Mouse (Mus musculus): ENCODE measurements around the gene Nin. TPM values are rescaled to one million over a fixed set of nuclear protein-coding genes. Genes with fewer than 3 reads are reported as not detected.
"Not testable (repeated sequence)": the region's sequence is repeated elsewhere in the genome, so short reads cannot be mapped to it uniquely, and the experiment has no call there.

Nin gene
- total RNA-seq (2021): 10 to 100 TPM; 53.1 to 56.4 TPM

DNA sequence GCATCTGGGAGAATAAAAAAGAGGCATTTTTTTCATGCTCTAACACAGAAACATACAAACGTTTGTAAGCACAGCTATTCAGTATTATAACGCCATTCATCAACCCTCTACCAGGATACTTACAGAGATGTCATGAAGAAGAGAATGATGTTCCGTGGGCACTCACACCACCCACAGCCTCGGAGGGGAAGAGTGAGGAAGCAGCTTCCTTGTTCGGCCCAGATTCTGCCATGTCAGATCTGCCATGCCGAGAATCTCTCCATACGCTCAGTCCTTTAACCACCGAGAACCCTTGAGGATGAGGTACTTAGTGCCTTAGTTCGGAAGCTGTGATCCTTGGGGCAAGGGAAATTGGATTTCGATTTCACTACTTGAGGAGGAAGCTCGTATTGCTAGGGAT lies at the start of gene Nin:
Gene Nin (minus strand): TSS at position 367 of the 400 bp plus-strand sequence.
- peak in 1 of 2 experiments; percentile 66 for DNase-seq (ENCODE audit: low spot score in 2 of 2)
- intact Hi-C loops (cut with DNase I): loop anchor here (5.0 kb wide), 1 partner anchor 124 kb away; no protein-coding TSS in a partner anchor

DNA sequence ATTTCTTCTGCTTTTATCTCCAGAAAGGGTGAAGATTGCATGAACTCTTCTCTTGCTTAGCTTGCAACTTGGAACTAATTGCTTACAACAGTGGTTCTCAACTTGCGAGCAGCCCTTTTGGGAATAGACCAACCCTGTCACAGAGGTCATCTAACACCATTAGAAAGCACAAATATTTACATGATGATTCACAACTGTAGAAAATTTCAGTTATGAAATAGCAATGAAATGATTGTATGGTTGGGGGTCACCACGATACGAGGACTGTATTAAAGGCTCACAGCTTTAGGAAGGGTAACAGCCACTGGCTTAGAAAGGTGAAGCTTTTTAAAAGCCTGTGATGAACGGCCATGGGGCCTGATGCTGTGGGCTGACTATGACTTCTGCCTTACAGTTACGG lies 47.5 kb upstream of the Nin start:
- DNase-seq (ENCODE audit: low spot score in 2 of 2): no peak
- intact Hi-C loops (cut with DNase I): no loop called here

DNA sequence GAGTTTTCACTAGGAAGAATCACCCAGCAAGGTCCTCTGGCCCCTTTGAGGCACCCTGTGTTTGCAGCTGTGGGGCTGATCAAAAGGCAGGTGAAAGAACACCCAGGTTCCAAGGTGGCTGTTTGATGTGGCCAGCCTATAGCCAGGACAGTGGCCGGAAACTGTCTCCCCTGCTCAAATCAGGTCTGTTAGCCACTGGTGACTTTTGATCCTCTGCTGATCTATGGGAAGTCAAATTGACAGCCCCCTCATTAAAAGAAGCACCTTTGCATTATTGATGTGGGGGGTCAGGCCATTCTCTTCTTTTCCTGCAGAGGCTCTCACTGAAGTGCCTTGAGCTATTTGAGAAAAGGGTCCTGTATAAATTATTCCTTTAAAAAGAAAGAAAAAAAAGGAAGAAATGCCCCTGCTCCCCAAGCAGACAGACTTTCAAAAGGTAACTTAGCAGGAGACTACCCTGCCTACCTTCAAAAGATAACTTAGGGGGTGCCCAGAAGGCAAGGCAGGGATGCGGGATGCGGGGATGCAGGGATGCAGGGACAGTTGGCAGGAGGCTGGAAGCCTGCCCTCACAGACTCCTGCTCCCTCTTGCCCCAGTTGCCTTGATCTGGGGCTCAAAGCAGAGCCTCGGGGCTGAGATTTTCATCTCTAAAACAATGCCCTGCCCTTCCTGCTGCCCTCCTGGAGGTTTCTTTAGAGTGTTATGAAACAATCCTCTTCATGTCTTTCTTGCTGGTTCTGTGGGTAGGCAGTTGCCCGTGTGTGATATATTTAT lies 44.0 kb upstream of the Nin start:
- peak in 1 of 2 experiments; percentile 22 for DNase-seq (ENCODE audit: low spot score in 2 of 2)
- intact Hi-C loops (cut with DNase I): no loop called here

DNA sequence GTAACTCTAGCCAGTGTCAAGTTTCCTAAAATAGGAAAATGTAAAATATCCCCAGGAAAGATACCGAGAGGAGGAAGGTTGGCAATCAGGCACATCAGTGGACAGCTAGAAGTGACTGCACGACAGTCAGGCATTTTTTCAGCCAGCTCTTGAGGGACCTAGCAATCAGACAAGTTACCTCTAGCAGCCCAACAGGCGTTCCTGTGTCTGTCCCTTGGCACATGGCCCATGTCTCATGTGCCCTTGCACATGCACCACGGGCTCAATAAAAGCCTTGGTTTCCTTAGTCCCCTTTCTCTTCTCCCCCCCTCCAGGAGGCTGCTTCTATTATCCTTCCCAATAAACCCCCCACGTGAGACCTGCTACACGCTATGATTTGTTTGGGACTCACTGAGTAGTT lies 42.7 kb upstream of the Nin start:
- DNase-seq (ENCODE audit: low spot score in 2 of 2): no peak
- intact Hi-C loops (cut with DNase I): no loop called here

DNA sequence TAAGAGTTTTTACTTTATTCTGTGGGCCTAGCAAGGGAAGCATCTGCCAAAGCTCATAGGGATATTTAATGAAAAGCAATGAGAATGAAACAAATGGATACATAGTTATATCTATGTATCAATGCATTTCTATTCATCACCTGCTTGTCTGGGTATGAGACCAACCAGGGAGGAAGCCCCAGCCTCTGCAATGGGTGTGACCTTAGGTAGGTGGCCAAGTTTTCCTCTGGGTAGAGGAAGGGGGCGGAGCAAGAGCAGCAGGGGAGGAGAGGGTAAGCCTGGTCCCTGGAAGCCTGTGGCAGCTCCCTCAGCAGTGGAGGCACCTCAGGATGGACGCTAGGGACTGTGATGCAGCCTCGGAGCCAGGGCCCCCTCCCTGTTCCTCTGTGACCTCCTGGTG lies 40.3 kb upstream of the Nin start, which contains the start of gene Abhd12b:
Gene Abhd12b (plus strand): TSS at position 301 of the 400 bp plus-strand sequence.
- intact Hi-C loops (cut with DNase I): no loop called here
- no peak for DNase-seq (ENCODE audit: low spot score in 2 of 2)

DNA sequence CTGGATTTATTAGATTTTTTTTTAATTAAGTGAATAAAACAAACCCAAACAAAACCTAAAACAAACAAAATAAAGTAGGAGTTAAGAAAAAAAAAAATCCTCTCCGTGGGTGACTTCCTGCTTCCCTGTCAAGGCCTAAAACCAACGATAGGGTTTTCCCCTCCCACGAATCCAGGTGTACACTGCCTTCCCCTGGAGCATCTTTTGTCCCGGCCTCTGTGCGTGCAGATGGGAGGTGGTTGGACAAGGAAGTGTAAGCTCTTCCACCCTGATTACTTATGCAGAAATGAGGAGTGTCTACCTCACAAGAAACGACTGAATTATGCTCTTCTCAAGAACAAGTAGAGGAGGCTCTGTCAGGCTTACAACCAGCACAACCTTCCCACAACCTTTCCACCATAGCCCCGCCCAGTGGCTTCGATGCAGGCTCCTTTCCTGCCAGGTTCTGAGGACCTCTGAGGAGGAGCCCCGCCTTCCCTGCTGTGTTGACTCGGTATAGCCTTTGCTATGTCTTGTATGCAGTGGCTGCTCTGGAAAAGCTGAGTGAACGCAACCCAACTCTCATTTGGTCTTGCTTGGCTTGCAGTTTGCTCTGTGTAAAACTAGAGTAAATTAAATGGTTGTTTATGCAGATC lies 35.2 kb upstream of the Nin start:
- intact Hi-C loops (cut with DNase I): loop anchor here (5.0 kb wide), 1 partner anchor 86 kb away; no protein-coding TSS in a partner anchor
- no peak for DNase-seq (ENCODE audit: low spot score in 2 of 2)

DNA sequence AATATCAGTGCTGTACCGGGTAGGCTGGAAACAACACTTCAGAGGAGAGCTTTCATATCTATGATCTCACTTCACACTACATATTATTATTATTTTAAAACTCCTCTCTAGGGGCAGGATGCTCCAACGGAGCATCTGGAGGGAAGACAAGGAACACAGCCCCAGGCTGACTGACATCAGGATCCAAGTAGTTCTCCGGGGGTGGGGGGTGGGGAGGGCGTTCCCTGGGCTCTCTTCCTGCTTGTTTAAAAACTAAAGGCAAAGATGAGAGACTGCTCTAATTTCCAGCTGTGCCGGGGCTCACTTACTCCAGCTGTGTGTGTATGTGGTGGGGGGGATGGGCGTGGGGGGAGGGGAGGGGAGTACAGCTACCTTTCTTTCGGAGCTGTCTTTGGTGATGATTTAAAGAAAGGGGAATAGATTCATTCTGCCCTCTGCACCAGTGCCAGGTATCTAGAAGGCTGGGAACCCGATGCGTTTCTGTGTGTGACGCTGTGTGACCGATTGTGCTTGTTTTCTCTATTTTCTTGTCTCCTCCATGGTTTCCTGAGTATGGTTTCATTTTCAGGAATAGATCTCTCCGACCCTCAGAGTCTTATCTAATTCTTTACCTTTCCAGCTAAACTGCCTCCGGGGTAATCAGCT lies 34.6 kb upstream of the Nin start:
- DNase-seq (ENCODE audit: low spot score in 2 of 2): no peak
- intact Hi-C loops (cut with DNase I): loop anchor here (5.0 kb wide), 1 partner anchor 86 kb away; no protein-coding TSS in a partner anchor

DNA sequence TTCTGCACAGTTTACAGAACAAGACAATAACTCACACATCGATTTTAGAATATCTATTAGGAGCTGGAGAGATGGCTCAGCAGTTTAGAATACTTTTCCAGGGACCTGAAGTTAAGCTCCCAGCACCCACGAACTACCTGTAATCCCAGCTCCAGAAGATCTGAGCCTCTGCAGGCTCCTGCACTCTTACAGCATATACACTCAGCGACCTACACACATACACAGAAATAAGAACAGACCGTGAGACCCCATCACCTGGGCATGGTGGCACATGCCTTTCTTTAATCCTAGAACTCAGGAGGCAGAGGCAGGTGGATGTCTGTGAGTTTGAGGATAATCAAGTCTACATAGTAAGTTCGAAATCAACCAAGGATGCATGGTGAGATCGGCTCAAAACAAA lies 32.1 kb upstream of the Nin start:
- intact Hi-C loops (cut with DNase I): loop anchor here (5.0 kb wide), 1 partner anchor 83 kb away; no protein-coding TSS in a partner anchor
- DNase-seq (ENCODE audit: low spot score in 2 of 2): no peak

DNA sequence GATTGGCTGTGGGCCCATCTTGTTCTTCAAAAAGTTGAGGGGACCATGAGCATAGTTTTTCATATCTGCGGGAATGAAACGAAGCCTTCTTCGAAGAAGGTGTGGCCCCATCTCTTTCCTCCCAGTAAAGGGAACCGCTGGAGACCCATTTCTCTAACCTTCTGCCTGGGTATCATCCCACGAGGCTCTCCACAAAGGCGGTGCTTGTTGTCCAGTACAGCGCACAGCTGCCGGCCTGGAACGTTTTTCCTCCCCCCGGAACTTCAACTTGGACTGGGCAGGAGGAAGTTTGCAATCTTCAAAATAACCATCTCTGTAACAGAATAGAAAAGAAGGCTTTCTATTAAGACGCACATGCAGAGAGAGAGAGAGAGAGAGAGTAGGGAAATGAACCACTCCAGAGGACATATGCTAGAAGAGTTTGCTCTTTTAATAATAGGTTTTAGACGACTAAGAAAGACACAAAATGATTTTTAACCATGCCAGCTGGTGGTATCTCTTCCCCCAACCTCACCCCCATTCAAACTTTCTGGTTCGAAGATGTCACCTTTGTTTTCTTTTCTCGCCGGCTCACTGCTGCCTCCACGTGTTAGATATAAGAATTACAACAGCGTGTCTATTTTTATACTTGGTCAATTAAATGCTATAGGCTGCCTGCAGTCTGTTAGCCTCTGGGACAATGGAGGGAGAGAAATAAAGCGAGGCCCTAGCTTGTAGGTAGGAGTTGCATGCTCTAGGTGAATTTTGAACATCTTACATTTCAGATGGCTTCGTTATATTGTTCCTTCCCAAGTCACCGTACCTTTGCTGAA lies 31.3 kb upstream of the Nin start:
- intact Hi-C loops (cut with DNase I): loop anchor here (5.0 kb wide), 1 partner anchor 83 kb away; no protein-coding TSS in a partner anchor
- peak; percentile 62 to 64 for DNase-seq (ENCODE audit: low spot score in 2 of 2)

DNA sequence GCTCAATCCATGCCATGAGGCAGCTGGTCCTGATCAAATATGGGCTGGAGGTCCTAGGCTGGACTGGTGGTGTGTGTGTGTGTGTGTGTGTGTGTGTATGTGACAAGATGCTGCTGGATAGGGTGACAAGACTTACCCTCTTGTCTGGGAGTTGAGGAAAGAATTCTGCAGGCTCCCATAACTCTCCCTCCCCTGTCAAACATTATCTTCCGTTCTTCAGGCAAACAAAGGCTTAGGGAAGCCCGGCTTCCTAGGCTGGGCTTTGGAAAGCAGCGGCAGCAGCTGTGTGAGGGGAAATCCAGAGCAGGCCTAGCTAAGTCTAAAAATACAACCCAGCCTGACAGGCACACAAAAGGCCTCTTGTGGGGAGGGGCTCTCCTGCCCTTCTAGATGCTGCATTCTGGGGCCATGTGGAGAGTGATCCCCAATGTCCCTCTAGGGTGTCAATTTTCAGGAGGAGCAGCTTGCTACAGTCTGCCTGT lies 30.6 kb upstream of the Nin start:
- intact Hi-C loops (cut with DNase I): not testable (repeated sequence)

DNA sequence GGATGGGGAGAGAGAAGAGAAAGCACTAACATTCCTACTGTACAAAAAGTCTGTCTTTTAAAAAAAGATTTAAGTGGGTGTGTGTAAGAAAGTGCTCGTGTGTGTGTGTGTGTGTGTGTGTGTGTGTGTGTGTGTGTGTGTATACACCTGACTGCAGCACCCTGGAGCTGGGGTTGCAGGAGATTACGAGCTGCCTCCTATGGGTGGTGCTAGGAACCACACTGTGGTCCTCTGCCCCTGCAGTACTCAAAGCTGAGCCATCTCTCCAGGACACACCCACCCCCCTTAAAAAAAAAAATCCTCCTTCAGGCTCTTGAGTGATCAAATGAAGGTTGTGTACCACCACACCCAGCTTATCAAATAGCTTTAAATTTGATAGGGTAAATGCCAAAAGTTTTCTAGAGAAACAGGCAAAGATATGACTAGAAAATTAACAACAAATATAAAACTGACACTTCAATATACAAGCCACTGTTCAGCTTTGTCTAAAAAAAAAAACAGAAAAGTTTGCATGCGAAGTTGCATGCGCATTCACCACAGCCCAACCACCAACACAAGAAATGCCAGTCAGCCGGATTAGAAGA lies 27.6 kb upstream of the Nin start:
- DNase-seq (ENCODE audit: low spot score in 2 of 2): no peak
- intact Hi-C loops (cut with DNase I): no loop called here

More for the DNA sequence above, 30.6 kb upstream of the Nin start:
- DNase-seq (ENCODE audit: low spot score in 2 of 2): not testable (repeated sequence)

DNA sequence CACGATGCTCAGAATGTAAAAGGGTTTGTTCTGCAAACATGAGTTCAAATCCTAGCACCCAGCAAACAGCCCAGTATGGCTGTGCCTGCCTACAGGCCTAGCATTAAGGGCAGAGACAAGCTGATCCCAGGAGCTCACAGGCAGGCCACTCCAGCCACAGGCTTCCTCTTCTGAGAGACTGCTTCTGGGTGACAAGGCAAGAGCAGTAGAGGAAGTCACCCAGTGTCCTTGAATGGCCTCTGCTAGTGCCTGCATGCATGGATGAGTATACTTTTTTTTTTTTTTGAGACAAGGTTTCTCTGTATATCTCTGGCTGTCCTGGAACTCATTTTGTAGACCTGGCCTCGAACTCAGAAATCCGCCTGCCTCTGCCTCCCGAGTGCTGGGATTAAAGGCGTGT lies 27.0 kb upstream of the Nin start:
- intact Hi-C loops (cut with DNase I): no loop called here
- no peak for DNase-seq (ENCODE audit: low spot score in 2 of 2)

DNA sequence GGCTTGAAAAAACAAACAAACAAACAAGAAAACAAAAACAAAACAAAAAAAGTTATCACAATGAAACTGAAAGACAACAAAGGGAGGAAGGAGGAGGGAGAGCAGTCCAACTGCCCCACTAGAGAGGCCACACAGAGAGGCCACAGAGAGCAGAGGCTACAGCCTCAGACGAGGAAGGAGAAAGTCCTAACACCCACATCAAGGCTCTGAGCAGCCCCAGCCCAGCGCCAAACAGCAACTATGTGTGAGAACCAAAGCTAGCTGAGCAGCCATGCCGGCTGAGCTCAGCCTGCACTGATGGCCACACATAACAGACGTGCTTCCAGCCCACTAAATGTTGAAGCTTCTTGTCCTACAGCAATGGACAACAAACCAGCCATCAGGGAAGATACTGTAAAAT lies 26.4 kb upstream of the Nin start:
- no peak for DNase-seq (ENCODE audit: low spot score in 2 of 2)
- intact Hi-C loops (cut with DNase I): no loop called here

DNA sequence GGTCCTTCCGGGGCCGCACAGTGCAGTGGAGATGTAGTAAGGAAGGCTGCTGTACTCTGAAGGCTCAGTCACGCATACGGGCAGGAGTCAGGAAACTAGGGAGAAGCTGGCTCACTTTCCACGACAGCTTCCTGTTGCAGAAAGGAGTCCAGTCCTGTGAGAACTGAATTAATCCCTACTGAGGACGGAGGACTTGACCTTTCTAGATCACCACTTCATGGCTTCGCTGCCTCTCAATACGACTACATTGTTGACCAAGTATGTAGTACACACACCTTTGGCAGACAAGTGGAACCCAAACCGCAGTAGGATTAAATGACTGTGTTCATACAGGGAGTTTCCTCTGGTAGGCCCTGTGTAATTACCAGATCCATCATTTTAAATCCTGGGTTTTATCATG lies 24.1 kb upstream of the Nin start:
- DNase-seq (ENCODE audit: low spot score in 2 of 2): no peak
- intact Hi-C loops (cut with DNase I): no loop called here

DNA sequence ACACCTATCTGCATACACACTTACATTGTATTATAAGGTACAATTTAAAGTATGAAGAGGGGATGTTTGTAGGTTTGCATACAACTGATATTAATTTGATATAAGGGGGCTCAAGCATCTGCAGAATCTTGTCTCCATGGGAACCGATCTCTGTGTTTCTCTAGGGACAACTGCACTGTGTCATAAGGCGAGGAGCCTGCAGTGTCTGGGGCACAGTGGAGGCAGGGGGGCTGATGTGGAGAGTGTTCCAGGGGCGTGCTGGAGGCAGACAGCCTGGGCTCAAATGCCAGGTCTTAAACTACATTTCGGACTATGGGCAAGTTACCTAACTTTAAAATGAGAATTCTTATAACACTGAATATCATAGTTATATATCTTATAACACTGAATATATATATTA lies 23.6 kb upstream of the Nin start:
- DNase-seq (ENCODE audit: low spot score in 2 of 2): no peak
- intact Hi-C loops (cut with DNase I): no loop called here

DNA sequence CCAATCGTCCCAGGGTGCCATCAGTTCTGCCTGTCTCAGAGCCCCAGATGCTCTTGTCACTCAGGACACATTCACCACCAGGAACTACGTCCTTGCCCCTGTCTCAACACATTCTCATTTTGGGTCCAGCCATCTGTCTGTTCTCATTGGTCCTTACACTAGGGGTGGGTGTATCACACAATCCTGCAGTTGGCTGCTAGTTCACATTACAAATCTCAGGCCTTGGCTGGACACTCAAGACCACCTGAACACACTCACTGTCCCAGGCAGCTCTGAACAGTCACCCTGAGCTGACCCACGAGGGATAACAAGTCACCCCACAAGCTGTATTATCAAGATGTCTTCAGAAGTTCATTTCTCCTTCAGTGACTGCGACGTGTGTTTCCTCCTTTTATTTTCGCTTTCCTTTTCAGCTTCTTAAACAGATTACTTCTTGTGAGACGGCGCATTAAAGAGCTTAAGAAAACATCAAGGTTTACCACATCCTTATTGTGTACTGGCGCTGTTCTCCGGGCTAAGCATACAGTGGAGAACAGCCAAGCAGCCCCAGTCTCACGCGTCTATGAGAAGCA lies 22.8 kb upstream of the Nin start:
- intact Hi-C loops (cut with DNase I): no loop called here
- no peak for DNase-seq (ENCODE audit: low spot score in 2 of 2)

DNA sequence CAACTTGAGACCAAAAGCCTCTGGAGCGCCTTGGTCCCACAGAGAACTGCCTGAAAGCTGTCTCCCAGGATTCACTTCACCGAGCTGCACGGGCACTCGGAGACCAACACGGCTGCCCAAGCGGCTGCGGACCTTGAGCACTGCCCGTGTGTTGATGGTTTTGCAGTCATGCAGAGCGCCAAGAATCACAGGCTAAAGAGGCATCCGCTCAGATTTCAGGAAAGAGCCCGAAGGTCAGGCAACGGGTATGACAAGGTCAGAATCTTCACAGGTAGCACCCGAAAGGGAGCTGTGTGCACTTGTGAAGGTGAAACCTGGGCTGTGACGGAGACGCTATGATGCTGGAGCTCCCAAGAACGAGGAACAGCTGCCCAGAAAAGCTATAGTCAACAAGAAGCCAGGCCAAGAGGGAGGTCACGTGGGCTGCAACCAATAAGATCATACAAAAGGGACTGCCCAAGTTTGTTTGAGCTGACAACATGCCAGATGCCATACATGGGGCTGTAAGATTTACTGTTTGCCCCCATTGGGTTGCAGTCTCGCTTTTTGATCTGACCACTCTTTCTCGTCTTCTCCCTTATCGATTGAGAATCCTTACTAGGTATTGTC lies 21.2 kb upstream of the Nin start:
- intact Hi-C loops (cut with DNase I): no loop called here

DNA sequence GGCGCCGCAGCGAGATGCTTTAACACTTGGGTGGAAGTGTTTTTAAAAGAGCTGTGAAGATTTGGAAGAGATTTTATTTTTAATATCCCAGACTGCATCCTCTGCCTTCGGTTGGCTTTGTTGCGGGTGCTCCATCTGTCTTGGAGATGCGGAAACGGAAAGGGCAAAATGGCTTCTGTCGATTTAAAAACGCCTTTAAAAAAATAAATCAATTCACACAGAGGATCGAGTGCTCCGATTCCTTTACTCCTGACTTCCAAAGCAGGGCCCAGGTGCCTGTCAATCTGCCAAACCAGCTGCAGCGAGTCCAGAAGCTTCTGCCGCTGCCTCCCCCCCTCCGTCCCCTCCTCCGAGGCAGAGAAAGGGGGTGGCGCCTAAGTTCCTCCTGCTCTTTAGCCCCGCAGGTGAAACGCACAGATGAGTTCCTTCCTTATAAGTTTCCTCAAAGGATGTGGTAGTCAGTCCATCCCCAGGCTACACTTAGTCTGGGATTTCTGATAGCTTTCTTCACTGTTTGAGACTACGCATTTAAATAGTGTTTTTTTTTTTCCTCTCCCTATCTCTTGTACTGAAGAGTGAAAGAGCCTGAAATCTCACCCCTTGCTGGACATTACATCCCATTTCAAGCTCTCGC lies 17.6 kb upstream of the Nin start:
- intact Hi-C loops (cut with DNase I): no loop called here
- peak; percentile 49 to 60 for DNase-seq (ENCODE audit: low spot score in 2 of 2)

More for the DNA sequence above, 21.2 kb upstream of the Nin start:
- DNase-seq (ENCODE audit: low spot score in 2 of 2): no peak
